Mouse (Mus musculus) heart, adult 2 months (tissue): ENCODE data around the gene Lrp5.

Source experiments
- EP300 ChIP-seq: fragments of 200-500 bp; IDR thresholded peaks from 2 replicates; pipeline ENCODE4 v1.6.1; 2011; ENCODE audit warnings: low read depth, low read length, control low read depth; ENCODE audit not compliant: insufficient read depth
- POLR2A ChIP-seq: fragments of 200-500 bp; IDR thresholded peaks from 2 replicates; pipeline ENCODE4 v1.6.1; 2011; ENCODE audit warnings: mild to moderate bottlenecking, low read depth, low read length, control low read depth; ENCODE audit not compliant: insufficient read depth

DNA sequence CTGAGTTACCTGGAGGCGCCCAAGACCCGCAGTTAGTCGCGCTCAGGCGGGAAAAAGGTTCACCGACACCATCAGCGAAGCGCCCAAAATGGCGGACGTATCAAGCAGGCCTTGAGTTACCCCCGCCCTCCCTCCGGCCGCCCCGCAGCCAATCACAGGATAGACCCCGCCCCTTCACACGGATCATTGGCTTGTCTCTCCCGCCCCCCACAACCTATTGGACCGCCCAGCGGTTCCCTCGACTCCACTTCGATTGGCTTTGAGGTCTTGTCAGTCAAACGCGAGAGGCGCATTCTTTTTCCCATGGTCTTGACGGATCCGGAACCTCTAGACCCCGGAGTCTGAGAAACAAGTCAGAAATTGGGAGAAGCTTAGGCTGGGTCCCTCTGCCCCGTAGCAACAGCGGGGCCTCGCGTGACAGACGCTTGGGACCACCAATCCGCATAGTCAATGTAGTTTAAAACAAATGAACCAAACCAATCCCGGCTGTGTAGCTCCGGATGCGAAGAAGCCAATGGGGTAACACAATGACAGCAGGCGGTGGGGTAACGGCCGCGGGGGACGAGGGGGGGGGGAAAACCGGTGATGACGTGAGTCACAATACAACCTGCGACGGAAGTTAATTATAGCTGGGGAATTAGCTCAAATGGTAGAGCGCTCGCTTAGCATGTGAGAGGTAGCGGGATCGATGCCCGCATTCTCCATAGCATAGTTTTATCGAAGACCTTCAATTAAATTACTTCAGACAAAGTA, 110.6 kb downstream of the Lrp5 start, which contains the start of gene Ppp6r3:
- TF ChIP-seq EP300 (peak; percentile 71; the same call in 1 of the 2 replicates), POLR2A (peak; percentile 91)
